Mouse (Mus musculus): ENCODE results near the gene Fyn. TPM values are rescaled to one million over a fixed set of nuclear protein-coding genes. Genes with fewer than 3 reads are reported as not detected.

The Fyn gene
- total RNA-seq, 2 experiments from 2014 or later, result 127 to 130 TPM

DNA sequence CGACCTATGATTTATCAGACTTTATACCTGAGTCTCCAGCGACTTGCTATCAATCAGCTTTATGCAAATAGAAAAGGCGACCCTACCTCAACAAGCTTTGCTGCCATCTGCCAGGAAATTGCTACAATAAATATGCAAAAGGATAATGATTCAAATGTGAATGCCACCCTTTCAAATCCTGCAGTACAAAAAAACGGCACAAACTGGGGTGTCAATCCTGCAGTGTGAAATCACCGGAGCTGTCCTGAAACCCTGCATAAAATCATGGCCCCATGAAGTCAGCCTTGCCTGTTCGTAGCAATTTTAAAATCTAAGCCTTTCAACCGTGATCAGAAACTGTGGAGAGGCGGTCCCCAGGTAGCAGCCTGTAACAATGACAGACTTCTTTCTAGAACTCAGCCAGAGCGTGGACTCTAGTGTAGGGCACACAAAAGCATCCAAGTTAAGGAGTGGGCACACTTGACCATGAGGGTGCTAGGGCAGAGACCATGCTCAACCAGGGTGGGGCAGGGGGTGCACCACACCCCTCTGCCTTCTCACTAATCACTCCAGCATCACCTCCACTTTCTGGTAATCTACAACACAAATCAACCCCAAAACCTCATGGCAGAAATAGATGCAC is 203.5 kb downstream of the Fyn start:
- no peak for TF ChIP-seq CTCF (conservative IDR thresholded peaks at IDR 0.05)
- H3K4me3 ChIP-seq, result no peak overlapping the region
- H3K27ac ChIP-seq, result peak overlapping the region; percentile 73
- DNase-seq (ENCODE audit: low spot score in 2 of 2), result no peak

DNA sequence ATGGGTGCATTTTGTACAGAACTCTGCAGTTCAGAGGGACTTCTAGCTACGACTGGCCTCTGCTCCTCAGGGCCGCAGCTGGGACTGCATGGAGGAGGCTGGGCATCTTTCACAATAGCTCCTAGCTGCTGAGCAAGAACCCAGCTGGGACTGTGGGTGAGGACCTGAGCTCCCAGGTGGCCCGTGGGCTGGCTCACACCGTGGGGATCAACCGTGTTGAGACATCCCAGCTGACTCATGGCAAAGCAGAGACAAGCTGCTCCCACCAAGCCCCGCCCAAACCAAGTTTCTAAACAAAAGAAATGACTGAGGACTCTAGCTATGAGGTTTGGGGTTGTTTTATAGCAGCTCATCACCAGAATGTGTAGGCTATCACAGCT is 204.0 kb downstream of the Fyn start:
- DNase-seq (ENCODE audit: low spot score in 2 of 2), result peak; percentile 75 to 79
- H3K4me3 ChIP-seq, result no peak overlapping the region
- peak overlapping the region; percentile 73 for H3K27ac ChIP-seq
- no peak for TF ChIP-seq CTCF (conservative IDR thresholded peaks at IDR 0.05)

DNA sequence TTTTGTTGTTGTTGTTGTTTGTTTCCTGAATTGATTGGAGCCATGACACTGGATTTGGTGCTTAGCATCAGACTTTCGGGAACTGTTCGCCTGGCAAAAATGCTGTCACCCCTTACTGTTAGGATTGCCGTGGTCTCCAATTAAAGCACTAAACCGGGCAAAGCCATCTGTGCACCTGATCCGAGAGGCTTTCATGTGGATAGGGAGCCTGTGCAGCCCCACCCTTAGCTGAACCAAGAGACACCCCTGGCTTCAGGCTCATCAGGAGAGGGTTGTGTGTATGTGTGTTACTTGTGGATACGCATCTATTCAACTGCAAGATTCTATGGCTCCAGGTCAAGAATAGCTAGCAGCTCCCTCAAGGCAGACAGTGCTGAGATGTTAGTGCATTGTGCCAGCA is 207.8 kb downstream of the Fyn start:
- TF ChIP-seq CTCF (conservative IDR thresholded peaks at IDR 0.05), result no peak
- no peak overlapping the region for H3K4me3 ChIP-seq
- DNase-seq (ENCODE audit: low spot score in 2 of 2), result no peak
- no peak overlapping the region for H3K27ac ChIP-seq

DNA sequence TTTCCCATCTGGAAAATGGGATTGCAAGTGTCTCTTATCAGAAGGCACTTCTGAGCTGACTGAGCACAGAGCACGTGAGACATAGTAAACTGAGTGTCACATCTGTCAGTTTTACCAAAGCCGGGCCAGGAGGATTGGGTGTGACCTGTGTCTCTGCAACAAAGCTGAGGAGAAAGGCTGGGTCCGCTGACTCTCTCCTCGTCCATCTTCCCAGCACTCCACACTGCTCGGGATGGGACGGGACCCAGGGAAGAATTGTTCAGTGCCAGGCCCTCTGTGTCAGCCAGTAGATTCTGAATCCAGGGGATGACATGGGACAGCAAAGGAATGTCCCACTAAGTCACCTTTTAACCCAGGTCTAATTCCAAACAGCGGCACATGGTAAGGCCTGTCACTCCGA is 211.8 kb downstream of the Fyn start:
- H3K4me3 ChIP-seq, result no peak overlapping the region
- no peak for DNase-seq (ENCODE audit: low spot score in 2 of 2)
- TF ChIP-seq CTCF (conservative IDR thresholded peaks at IDR 0.05), result no peak
- no peak overlapping the region for H3K27ac ChIP-seq

- DNase-seq (ENCODE audit: low spot score in 2 of 2), result no peak
- Histone ChIP-seq H3K27ac (no peak overlapping the region), H3K4me3 (no peak overlapping the region)
- no peak for TF ChIP-seq CTCF (conservative IDR thresholded peaks at IDR 0.05)
Measured at GRCm38 (mm10) chr10:39582385-39582784, 213.7 kb downstream of the Fyn start.

DNA sequence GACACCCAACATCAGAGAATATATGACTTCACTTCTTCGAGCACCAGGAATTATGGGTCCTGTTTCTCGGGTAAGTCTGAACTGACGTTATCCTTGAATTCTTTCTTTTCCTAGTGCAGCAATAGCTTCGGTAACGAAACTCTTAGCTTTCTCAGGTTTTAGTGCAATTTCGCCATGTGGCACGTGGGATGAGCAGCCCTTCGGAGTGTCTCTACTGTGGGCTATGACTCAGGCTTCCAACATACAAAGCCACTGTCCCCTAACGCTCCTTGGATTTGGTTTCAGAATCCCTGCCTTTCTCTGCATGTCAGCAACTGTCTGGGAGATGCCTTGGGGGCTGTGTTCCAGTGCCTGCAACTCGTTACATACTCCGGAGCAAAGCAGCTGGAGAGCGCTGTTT is 215.1 kb downstream of the Fyn start:
- no peak for TF ChIP-seq CTCF (conservative IDR thresholded peaks at IDR 0.05)
- Histone ChIP-seq H3K4me3 (no peak overlapping the region), H3K27ac (no peak overlapping the region)
- DNase-seq (ENCODE audit: low spot score in 2 of 2), result peak in 1 of 2 experiments; percentile 30

- no peak for DNase-seq (ENCODE audit: low spot score in 2 of 2)
- no peak overlapping the region for H3K4me3 ChIP-seq
- H3K27ac ChIP-seq, result no peak overlapping the region; the same call in 1 of the 2 replicates
- TF ChIP-seq CTCF (conservative IDR thresholded peaks at IDR 0.05), result no peak
Measured at GRCm38 (mm10) chr10:39587290-39587925, 218.8 kb downstream of the Fyn start.

GRCm38 (mm10) chr10:39587973-39588746 is 219.5 kb downstream of the Fyn start:
- H3K4me3 ChIP-seq, result no peak overlapping the region
- no peak for TF ChIP-seq CTCF (conservative IDR thresholded peaks at IDR 0.05)
- DNase-seq (ENCODE audit: low spot score in 2 of 2), result no peak
- H3K27ac ChIP-seq, result no peak overlapping the region; the same call in 1 of the 2 replicates

GRCm38 (mm10) chr10:39589765-39590546 is 221.3 kb downstream of the Fyn start:
- no peak for TF ChIP-seq CTCF (conservative IDR thresholded peaks at IDR 0.05)
- DNase-seq (ENCODE audit: low spot score in 2 of 2), result no peak
- no peak overlapping the region for H3K4me3 ChIP-seq
- H3K27ac ChIP-seq, result no peak overlapping the region

- no peak overlapping the region for H3K4me3 ChIP-seq
- no peak overlapping the region for H3K27ac ChIP-seq
- no peak for DNase-seq (ENCODE audit: low spot score in 2 of 2)
- no peak for TF ChIP-seq CTCF (conservative IDR thresholded peaks at IDR 0.05)
Measured at GRCm38 (mm10) chr10:39590629-39591028, 222.0 kb downstream of the Fyn start.

GRCm38 (mm10) chr10:39592501-39592900 is 223.8 kb downstream of the Fyn start:
- H3K27ac ChIP-seq, result no peak overlapping the region
- no peak for DNase-seq (ENCODE audit: low spot score in 2 of 2)
- no peak for TF ChIP-seq CTCF (conservative IDR thresholded peaks at IDR 0.05)

GRCm38 (mm10) chr10:39594716-39595115 is 226.1 kb downstream of the Fyn start:
- Histone ChIP-seq H3K4me3 (no peak overlapping the region), H3K27ac (no peak overlapping the region)
- no peak for TF ChIP-seq CTCF (conservative IDR thresholded peaks at IDR 0.05)
- DNase-seq (ENCODE audit: low spot score in 2 of 2), result no peak

More at GRCm38 (mm10) chr10:39592501-39592900, 223.8 kb downstream of the Fyn start:
- no peak overlapping the region for H3K4me3 ChIP-seq

- no peak overlapping the region for H3K4me3 ChIP-seq
- no peak for TF ChIP-seq CTCF (conservative IDR thresholded peaks at IDR 0.05)
- H3K27ac ChIP-seq, result no peak overlapping the region
- DNase-seq (ENCODE audit: low spot score in 2 of 2), result no peak
Measured at GRCm38 (mm10) chr10:39595862-39596261, 227.2 kb downstream of the Fyn start.
